ENCODE assay signal across 24 mouse cellular contexts in the genomic region with DNA sequence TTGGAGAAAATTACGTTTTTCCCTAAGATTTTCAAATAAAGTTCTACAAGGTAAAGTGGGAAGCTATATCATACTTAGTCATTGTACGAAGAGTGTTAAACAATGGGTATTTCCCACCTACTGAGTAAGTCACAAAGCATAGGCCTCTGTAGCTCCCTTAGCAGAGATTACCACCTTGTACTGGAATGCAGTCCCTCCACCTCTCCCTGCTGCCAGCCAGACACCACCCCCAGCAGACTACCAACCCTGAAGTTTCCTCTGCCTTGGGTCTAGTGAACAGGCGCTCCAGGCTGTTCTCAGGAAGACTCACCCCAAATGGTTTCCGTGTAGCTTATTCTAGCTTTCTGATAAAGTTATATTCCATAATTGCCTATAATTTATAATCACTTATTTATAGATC.
DNase-seq lines count a peak whose midpoint lies in the region; ATAC-seq and TF ChIP-seq lines count a peak whose summit lies in the region.
"Had no signal": no experiment of that assay in that cellular context is flagged by ENCODE, and none has a peak within 500 bp of the region (broad histone marks: within the 10 kb centered on the region; RNA-seq: fewer than 3 reads in every experiment).

No protein-coding gene starts in this region.

- peaks cover 18% of the 10 kb centered on the region for H3K4me1 ChIP-seq in lung, embryonic 15.5 days
- H3K4me1 ChIP-seq in lung, postnatal 0 days (ENCODE audit: insufficient read depth, low read depth, low read length), result no peaks in the 10 kb centered on the region
- H3K4me1 ChIP-seq: embryonic facial prominence, embryonic 10.5 days; embryonic facial prominence, embryonic 12.5 days; forebrain, embryonic 13.5 days had no signal

- DNase-seq in layer of hippocampus, adult 2 months (ENCODE audit: low spot score in 2 of 2), result no peak
- no peak for DNase-seq in layer of hippocampus, postnatal 10 days (ENCODE audit: low spot score in 2 of 2)
- no peak for DNase-seq in lung, adult 18-20 months
- peak; percentile 63 for DNase-seq in lung, postnatal 0 days (ENCODE audit: low spot score)
- DNase-seq in lung, postnatal 14 days, result no peak
- DNase-seq: adrenal gland, adult 8-10 months; adrenal gland, postnatal 14 days; adrenal gland, postnatal 36 days; B cell, adult 2 months; cerebellum, adult 11-12 months; cerebellum, adult 2 months; cerebellum, adult 9-10 months; cerebellum, postnatal 10 days; cerebellum, postnatal 25 days had no signal

- TF ChIP-seq CTCF in layer of hippocampus, adult 2 months (conservative IDR thresholded peaks at IDR 0.05), result no peak
- no peak for TF ChIP-seq CTCF in lung, postnatal 0 days (IDR thresholded peaks at IDR 0.05)

- ATAC-seq in lung, embryonic 15.5 days (ENCODE audit: borderline replicate concordance, extremely low read depth, low FRiP score, low TSS enrichment), result peak; percentile 80; the same call in 1 of the 2 replicates
- peak; percentile 84 for ATAC-seq in lung, postnatal 0 days
- ATAC-seq: activated CD4-positive, CD25-positive, alpha-beta regulatory T cell, adult 4 months; CD4-positive, CD25-positive, alpha-beta regulatory T cell, adult 4 months; forebrain, embryonic 13.5 days; forebrain, embryonic 15.5 days; Patski had no signal

- 62% methylated on average over 4 of the region's 4 CpGs for WGBS in lung, embryonic 15.5 days
- WGBS in lung, postnatal 0 days, result 55% methylated on average over 4 of the region's 4 CpGs

- no peak overlapping the region for H3K9ac ChIP-seq in lung, embryonic 15.5 days
- no peak overlapping the region for H3K9ac ChIP-seq in lung, postnatal 0 days (replicated peaks; ENCODE audit: low read depth)
- H3K9ac ChIP-seq: embryonic facial prominence, embryonic 12.5 days; forebrain, embryonic 13.5 days; forebrain, embryonic 15.5 days had no signal

- no peaks in the 10 kb centered on the region for H3K36me3 ChIP-seq in lung, embryonic 15.5 days
- no peaks in the 10 kb centered on the region for H3K36me3 ChIP-seq in lung, postnatal 0 days (ENCODE audit: insufficient read depth, low read length)
- H3K36me3 ChIP-seq: embryonic facial prominence, embryonic 10.5 days; embryonic facial prominence, embryonic 12.5 days; forebrain, embryonic 15.5 days; G1E had no signal

- no peaks in the 10 kb centered on the region for H3K27me3 ChIP-seq in lung, embryonic 15.5 days
- no peaks in the 10 kb centered on the region for H3K27me3 ChIP-seq in lung, postnatal 0 days (replicated peaks; ENCODE audit: insufficient read depth, low read length)
- H3K27me3 ChIP-seq: CH12.LX; embryonic facial prominence, embryonic 12.5 days; forebrain, embryonic 13.5 days; forebrain, embryonic 15.5 days had no signal

- H3K4me3 ChIP-seq in layer of hippocampus, adult 2 months, result no peak overlapping the region
- H3K4me3 ChIP-seq in lung, embryonic 15.5 days, result no peak overlapping the region
- H3K4me3 ChIP-seq in lung, postnatal 0 days (ENCODE audit: low read depth, low read length), result no peak overlapping the region
- H3K4me3 ChIP-seq: embryonic facial prominence, embryonic 10.5 days; embryonic facial prominence, embryonic 12.5 days; forebrain, embryonic 13.5 days; forebrain, embryonic 15.5 days had no signal

- H3K9me3 ChIP-seq in lung, embryonic 15.5 days, result no peaks in the 10 kb centered on the region
- H3K9me3 ChIP-seq in lung, postnatal 0 days (ENCODE audit: low read length), result no peaks in the 10 kb centered on the region
- H3K9me3 ChIP-seq: embryonic facial prominence, embryonic 10.5 days; embryonic facial prominence, embryonic 12.5 days; forebrain, embryonic 13.5 days; forebrain, embryonic 15.5 days; G1E had no signal

- H3K27ac ChIP-seq in layer of hippocampus, adult 2 months, result peak overlapping the region; percentile 80; the same call in 1 of the 2 replicates
- peak overlapping the region; percentile 57; the same call in 1 of the 2 replicates for H3K27ac ChIP-seq in lung, embryonic 15.5 days
- H3K27ac ChIP-seq in lung, postnatal 0 days (ENCODE audit: low read length), result no peak overlapping the region
- H3K27ac ChIP-seq: embryonic facial prominence, embryonic 10.5 days; embryonic facial prominence, embryonic 12.5 days; forebrain, embryonic 13.5 days had no signal

- H3K4me2 ChIP-seq in lung, embryonic 15.5 days, result no peak overlapping the region
- no peak overlapping the region for H3K4me2 ChIP-seq in lung, postnatal 0 days (replicated peaks; ENCODE audit: low read depth, low read length)
- H3K4me2 ChIP-seq: embryonic facial prominence, embryonic 12.5 days; forebrain, embryonic 13.5 days; forebrain, embryonic 15.5 days had no signal

- TF ChIP-seq EP300 in lung, postnatal 0 days (IDR thresholded peaks at IDR 0.05), result no peak
